Mouse (Mus musculus): ENCODE data around the gene Dysf.

Gene Dysf

GRCm38 (mm10) chr6:84156481-84157025 is 148.2 kb downstream of the Dysf start:
- in situ Hi-C loops (cut with MboI, MseI), result no loop called here

DNA sequence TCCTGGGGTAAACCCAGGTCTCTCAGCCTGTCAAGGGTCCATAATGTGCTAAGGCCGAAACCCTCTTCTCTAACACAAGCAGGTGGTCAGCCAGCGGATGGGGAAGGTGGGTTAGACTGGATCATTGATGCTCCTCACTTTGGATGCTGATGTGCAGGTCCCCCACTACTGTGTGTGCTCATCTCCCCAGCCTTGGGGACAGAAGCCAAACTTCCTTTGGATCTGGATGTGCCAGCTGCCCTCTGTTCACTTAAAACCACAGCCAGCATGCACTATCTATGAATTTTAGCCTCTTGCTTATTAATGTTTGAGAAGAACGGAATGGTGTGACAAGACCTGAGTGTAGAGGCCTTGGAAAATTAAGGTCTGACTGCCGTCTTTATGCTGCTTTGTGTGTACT is 150.7 kb downstream of the Dysf start:
- in situ Hi-C loops (cut with MboI, MseI), result no loop called here

DNA sequence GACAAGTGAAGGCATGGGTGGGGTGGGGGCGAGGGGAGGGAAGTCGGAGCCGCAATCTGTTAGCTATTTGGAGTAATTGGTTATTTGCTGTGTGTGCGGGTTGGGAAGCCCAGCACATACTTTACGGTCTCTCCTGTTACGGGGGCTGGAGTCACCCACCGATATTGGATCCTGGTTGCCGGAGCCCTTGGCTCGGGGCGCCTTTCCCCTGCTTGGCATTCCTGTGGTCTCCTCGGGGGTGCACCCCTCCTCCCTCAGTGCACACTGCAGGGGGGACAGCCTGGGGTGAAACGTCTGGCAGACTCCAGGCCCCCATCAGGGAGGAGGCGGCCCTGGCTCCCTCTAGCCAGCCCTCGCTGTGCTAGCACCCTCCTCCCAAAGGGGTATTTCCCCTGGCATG is 159.2 kb downstream of the Dysf start:
- in situ Hi-C loops (cut with MboI, MseI), result no loop called here

DNA sequence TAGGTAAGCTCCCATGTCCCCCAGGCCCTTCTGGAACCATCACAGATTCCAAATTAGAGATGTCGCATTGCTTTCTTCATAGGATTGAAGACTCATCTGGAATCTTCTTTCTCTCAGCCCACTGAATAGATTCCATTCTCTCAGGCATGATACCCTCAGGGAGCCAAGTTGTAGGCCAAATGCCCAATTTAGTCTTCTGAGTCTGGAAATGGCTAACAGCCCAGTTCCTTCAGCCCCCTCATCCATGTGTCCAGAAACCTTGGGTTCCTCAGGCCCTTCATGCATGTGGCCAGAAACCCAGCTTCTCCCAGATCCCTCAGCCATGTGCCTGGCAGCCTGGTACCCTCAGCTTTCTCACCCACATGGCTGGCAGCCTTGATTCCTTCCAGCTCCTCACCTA is 160.2 kb downstream of the Dysf start:
- in situ Hi-C loops (cut with MboI, MseI), result no loop called here

- in situ Hi-C loops (cut with MboI, MseI), result no loop called here
Measured at GRCm38 (mm10) chr6:84173626-84174025, 165.2 kb downstream of the Dysf start.

- in situ Hi-C loops (cut with MboI, MseI), result no loop called here
Measured at GRCm38 (mm10) chr6:84178776-84179405, 170.5 kb downstream of the Dysf start.

DNA sequence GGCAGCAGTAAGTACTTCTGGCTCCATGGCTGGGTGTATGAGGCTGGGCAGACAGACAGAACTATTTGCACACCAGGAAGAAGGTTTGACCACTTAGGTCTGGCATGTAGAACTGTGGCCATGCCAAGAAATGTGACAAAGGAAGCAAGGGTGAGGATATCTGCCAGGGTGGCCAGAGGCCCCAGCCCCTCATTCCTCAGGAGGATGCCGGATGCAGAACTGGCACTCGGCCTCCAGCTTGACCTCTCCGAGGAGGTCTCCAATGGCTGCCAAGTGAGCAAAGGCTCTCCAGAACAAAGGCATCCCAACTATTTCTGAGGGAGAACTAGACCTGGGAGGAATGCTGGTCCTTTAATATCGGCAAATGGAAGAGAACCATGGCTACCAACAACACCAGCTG is 173.1 kb downstream of the Dysf start:
- in situ Hi-C loops (cut with MboI, MseI), result no loop called here

DNA sequence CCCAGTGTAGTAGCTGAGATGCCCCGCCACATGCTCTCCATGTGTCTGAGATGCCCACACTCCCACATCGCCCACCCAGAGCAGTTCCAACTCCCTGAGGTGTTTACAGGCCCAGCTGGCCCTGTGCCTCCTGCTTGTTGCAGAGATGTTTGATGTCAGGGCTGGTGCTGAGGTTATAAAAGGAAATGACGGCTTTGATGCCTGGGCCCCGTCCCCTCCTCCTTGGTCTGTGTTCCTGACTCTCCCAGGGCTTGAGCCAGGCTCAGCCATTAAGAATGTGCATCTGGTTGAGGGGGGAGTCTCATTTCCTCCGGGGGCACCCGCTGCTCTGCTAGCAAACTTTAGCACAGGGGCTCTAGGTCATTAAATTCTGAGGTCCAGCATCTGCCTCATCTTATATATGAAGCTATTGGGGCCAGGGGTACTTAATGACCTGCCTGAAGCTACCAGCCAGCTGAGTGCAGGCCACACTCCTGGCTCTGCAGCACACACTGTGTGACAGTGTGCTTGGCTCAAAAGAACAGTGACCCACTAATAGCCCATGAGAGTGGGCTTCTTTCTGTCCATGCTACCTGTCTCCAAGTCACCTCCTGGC is 183.4 kb downstream of the Dysf start:
- in situ Hi-C loops (cut with MboI, MseI), result no loop called here

DNA sequence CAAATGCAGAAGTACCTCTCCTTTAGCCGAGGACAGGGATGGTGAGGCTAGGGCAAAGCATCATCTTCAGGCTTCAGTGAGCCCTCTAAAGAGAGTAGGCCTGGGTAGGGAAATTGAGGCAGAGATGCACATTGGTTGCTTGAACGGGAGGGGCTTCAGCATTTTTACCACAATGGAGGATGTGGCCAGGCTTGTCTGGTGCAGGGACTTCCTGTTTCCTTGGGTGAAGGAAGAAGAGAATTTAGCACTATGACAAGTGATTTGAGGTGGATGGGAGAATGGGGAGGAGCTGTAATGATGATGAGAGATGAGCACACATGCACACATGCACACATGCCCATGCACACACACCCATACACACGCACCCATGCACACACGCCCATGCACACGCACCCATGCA is 188.1 kb downstream of the Dysf start:
- in situ Hi-C loops (cut with MboI, MseI), result no loop called here

- in situ Hi-C loops (cut with MboI, MseI), result no loop called here
Measured at GRCm38 (mm10) chr6:84197811-84198213, 189.4 kb downstream of the Dysf start.

GRCm38 (mm10) chr6:84201721-84202490 is 193.5 kb downstream of the Dysf start:
- in situ Hi-C loops (cut with MboI, MseI), result no loop called here

- in situ Hi-C loops (cut with MboI, MseI), result no loop called here
Measured at GRCm38 (mm10) chr6:84205611-84206010, 197.2 kb downstream of the Dysf start.

DNA sequence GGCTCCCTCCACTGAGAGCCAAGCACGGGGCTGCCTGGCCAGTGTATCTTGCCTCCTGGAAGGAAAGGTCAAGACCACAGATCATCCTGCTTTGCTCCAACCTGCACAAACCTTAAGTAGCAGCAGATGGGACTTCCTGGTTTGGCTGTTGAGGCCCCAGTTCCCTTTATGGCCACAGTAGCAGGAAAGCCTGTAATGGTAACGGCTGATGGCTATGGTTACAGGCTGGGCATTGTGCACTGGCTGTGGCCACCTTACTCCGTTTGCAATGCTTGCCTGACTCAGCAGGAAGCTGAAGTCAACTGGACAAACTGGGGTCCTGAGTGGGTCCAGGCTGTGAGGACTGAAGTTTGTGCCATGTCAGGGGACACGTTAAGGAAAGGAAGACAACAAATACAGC is 200.2 kb downstream of the Dysf start:
- in situ Hi-C loops (cut with MboI, MseI), result no loop called here

- in situ Hi-C loops (cut with MboI, MseI), result loop anchor here (10.0 kb wide), 1 partner anchor 1405 kb away; no protein-coding TSS in a partner anchor
Measured at GRCm38 (mm10) chr6:84209736-84210434, 201.5 kb downstream of the Dysf start.

DNA sequence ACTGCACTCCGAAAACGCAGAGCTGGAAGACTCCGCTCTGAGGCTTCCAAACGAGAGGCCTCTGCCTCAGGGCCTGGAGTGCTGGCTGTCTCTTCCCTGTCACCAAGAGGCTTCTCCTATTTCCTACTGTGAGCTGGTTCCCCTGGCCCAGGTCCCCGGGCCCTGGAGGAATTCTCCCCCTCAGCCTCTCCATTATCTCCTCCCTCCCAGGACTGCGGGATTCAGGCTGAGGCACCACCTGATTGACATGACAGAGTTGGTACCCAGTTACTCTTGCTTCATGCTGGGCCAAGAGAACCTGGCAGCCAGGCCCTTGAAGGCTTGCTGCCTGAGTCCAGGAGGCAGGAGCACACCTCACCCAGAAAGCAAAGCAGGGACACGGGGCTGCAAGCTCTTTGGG is 203.1 kb downstream of the Dysf start:
- in situ Hi-C loops (cut with MboI, MseI), result loop anchor here (10.0 kb wide), 1 partner anchor 1403 kb away; no protein-coding TSS in a partner anchor

DNA sequence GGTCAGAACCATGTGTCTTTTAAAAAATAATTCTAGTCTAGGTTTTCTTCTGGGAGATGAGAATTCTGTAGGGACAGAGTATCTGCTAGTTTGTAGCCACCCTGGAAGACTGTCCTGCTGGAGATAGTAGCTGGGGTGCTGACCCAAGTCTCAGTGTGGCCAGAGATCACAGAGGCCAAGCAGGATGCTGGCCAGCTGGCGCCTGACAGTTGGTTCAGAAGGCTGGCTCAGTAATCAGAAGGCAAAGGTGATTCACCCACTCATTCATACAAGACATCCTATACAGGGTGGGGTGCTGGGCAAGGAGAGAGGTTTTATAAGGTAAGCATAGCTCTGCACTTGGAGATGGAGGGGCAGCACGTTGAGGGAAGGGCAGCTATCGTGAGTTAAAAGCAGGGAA is 204.7 kb downstream of the Dysf start:
- in situ Hi-C loops (cut with MboI, MseI), result loop anchor here (10.0 kb wide), 1 partner anchor 1402 kb away; no protein-coding TSS in a partner anchor

DNA sequence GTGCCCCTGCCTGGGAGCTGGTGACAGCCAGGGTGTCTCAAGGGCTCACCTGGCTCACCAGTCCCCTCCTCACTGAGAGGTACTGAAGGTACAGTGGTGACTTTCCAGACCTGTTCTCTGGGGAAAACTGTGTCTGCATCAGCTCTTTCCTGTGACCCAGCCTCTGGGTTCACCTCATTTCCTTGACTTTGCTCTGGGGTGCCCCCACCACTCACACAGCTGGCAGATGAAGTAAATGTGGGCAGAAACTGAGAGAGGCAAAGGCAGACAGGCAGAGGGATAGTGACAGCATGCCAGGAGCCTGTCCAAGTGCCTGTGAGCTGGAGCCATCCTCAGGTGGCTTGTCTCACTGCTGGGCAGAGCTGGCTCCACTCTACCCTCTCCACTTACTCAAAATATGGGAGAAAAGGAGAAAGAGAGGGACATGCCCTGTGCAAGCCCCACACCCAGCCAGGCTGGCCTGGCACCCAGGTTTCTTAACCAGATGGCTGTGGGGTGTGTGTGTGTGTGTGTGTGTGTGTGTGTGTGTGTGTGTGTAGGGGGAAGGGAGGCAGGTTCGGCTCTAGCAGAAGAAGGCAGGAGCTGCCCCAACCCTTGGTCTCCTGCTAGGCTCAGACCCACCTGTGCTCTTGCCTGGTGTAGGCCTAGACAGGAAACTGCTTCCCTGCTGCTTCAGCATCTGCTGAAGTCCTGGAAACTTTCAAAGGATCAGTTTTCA is 209.0 kb downstream of the Dysf start:
- in situ Hi-C loops (cut with MboI, MseI), result loop anchor here (10.0 kb wide), 1 partner anchor 1397 kb away; no protein-coding TSS in a partner anchor

GRCm38 (mm10) chr6:84219119-84219518 is 210.7 kb downstream of the Dysf start:
- in situ Hi-C loops (cut with MboI, MseI), result loop anchor here (10.0 kb wide), 1 partner anchor 1396 kb away; no protein-coding TSS in a partner anchor

DNA sequence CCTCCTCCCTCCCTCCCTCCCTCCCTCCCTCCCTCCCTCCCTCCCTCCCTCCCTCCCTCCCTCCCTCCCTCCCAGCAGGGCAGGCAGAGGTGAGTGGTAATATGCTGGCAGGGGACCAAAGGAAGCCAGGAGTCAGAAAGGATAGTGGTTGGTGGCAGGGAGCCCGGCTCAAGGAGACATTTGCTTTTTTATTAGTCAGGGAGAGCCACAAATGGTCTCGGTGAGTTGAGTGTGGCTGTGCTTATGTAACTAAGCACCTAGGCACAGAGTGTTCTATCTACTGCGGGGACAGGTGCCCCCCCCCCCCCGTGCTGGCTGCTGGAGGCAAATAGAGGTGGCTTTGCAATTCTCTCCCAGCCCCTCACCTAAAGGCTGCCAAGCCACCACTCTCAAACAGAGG is 216.5 kb downstream of the Dysf start:
- in situ Hi-C loops (cut with MboI, MseI), result no loop called here

DNA sequence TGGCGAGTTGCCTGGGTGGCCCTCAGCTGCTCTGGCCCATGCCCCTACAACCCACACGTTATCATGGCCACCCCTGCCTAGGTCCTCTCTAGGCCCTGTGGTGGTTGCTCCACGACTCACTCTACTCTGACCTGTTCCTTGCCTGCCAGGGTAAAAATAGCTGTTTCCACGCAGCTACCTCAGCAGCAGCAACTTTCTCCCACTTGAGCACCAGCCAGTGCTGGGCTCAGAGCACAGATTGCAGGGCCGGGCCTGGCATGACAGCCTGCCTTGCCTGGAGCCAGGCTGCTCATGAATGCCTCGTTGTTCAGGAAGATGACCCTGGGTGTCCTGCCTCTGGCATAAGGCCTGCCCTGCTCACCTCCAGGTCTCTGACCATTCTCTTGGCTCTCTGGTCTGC is 217.2 kb downstream of the Dysf start:
- in situ Hi-C loops (cut with MboI, MseI), result no loop called here

- in situ Hi-C loops (cut with MboI, MseI), result no loop called here
Measured at GRCm38 (mm10) chr6:84228196-84228595, 219.8 kb downstream of the Dysf start.

Data from regulatory T cell (primary cell).